Mouse (Mus musculus) NIH3T3 (cell line): ENCODE data around the gene Plekho1.

Source experiments
- DNase-seq: peaks from one replicate; pipeline ENCODE4 v3.0.0-alpha.2; 2012; ENCODE audit warnings: low read depth

The Plekho1 gene

GRCm38 (mm10) chr3:96008463-96008862, 12.7 kb upstream of the Plekho1 start:
- DNase-seq = no peak

GRCm38 (mm10) chr3:96001560-96001959, 5.8 kb upstream of the Plekho1 start:
- DNase-seq = peak; percentile 24

- DNase-seq = no peak
Measured at GRCm38 (mm10) chr3:96000921-96001501, 5.2 kb upstream of the Plekho1 start.

DNA sequence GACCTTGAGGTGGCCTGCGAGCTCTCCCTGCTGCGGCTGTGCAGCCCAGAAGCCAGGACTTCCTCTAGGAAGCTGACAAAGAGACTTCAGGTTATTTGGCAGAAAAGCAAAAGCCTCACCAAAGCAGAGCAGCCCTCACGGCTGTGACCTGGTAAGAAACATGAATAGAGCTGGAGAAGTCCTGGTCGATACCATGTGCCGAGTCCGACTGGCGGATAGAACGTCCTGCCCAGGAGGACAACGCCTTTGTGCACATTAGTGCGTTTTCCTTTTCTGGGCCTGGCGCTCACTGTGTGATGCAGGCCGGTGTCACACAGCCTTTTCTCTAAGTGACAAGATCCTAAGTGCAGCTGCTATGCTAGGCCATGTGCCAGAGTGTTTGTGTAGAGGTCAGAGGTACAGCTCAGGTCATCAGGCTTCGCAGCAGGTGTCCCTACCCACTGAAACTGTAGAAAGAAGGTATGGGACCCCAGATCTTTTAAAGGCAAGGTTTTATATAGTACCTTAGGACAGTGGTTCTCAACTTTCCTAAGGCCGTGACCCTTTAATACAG, 4.4 kb upstream of the Plekho1 start:
- DNase-seq = no peak

DNA sequence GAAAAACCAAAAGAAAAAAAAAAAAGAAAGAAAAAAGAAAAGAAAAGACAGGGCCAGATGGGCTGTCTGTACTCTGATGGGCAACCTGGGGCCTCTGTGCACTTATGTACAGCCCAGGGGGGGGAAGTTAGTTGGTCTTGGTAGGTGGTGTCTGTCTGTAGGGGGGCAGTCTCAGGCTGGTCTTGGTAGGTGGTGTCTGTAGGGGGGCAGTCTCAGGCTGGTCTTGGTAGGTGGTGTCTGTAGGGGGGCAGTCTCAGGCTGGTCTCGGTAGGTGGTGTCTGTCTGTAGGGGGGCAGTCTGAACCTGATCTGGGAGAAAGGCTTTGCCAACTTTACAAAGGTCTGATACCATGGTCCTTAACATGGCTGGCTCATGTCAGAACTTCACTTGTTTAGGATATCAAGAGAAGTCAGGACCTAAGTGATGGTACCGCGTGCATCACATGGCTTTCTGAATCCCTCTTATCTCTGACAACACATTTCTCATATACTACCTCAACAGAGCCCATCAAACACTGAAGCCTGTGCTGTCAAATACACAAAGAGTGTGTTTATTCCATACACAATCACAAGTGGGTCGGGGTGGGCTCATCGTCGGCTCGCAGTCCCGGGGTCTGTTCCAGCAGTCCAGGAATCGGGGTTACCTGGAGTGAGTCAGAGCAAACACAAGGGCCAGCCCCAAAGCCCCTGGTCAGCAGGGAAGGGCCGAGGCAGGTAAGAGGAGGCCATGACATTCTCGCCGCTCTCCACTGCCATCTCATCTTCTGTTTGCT, 3.7 kb upstream of the Plekho1 start:
- DNase-seq = no peak

DNA sequence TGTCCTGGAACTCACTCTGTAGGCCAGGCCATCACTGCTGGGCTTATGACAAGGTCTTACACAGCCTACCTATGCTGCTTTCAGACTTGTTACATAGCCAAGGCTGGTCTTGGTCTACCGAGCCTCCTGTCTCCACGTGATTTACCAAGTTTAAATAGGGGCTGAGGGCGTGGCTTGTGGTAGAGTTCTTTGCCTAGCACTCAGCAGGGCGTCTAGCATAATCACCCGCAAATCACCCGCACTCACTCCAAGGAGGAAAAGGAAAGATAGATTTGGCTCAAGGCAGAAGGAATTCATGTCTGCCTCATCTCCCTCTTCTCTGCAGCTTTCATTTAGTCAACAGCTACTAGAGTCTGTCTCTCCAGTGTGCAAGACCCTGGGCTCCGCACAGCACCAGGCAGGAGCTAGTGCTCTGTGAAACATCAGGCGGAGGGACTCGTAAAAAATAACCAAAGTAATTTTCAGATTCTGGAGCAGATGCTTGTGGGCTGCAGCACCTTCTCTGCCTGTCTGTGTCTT, 1.5 kb upstream of the Plekho1 start:
- peak; percentile 37 for DNase-seq

- DNase-seq = peak; percentile 19
Measured at GRCm38 (mm10) chr3:95996451-95997073, 761 bp upstream of the Plekho1 start.

GRCm38 (mm10) chr3:95994975-95995801, 613 bp downstream of the Plekho1 start:
- peak; percentile 67 for DNase-seq

DNA sequence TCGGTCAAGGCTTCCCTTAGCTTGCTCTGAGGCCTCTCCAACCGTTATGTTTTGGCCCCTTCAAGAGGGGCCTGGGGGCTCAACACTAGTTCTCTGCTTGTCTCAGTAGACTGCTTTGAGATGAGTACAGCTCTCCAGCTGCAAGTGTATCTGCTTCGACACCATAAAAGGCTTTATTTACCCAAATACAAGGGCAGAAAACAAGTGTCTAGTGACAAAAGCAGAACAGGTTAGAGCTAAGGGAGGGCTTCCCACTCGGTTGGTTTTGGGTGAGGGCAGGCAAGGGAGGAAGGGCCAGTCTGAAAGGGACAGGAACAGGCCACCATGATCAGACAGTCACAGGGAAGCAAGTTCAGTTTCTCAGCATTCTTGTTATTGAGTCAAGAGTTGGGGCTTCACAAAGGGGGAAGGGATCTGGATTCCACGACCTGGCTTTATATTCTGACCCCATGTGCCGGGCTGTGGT, 1.4 kb downstream of the Plekho1 start:
- DNase-seq = peak; percentile 42

- DNase-seq = peak; percentile 72
Measured at GRCm38 (mm10) chr3:95993881-95994280, 1.9 kb downstream of the Plekho1 start.

DNA sequence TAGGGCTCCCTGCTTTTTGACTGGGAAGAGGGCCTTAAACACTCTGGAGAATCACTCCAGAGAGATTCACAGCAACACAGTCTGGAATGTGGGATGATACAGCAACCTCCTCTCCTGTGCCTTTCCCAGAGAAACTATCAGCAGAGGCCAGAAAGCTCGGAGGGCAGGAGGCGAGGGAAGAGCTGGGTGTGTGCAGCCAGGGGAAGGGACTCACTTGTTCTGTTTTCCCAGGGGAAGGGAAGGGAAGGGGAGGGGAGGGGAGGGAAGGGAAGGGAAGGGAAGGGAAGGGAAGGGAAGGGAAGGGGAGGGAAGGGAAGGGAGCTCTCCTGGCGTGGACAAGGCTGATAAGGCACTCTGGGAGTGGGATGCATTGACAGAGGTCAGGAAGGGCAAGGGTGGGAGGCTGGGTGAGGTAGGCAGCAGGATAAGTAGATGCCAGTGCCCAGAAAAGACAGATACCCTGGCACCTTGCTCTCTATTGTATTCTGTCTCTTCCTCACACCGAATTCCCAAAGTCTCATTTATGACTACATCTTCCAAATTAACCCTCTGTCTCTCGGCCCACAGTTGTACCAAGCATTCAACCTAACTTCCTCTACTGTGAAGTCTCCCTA, 2.7 kb downstream of the Plekho1 start:
- no peak for DNase-seq

- DNase-seq = peak; percentile 82
Measured at GRCm38 (mm10) chr3:95990413-95990941, 5.3 kb downstream of the Plekho1 start.

DNA sequence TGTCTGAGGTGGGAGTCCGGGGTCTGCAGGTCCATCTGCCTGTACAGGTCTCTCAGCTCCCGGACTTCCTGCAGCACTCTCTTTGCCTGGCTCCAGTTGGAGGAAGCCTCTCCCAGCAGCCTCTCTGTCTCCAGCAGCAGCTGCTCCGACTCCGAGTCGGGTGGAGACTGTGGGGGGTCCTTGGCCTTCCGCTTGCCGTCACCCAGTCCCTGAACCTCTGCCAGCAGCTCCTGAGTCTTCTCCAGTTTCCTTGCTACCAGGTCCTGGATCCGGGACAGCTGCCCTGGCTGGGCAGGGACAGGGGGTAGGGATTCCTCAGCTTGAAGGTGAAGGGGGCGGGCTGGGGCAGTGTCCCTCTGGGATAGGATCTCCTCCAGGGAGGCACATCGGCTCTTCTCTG, 6.8 kb downstream of the Plekho1 start:
- DNase-seq = no peak

- no peak for DNase-seq
Measured at GRCm38 (mm10) chr3:95988138-95988537, 7.7 kb downstream of the Plekho1 start.

- no peak for DNase-seq
Measured at GRCm38 (mm10) chr3:95987386-95988110, 8.3 kb downstream of the Plekho1 start.

DNA sequence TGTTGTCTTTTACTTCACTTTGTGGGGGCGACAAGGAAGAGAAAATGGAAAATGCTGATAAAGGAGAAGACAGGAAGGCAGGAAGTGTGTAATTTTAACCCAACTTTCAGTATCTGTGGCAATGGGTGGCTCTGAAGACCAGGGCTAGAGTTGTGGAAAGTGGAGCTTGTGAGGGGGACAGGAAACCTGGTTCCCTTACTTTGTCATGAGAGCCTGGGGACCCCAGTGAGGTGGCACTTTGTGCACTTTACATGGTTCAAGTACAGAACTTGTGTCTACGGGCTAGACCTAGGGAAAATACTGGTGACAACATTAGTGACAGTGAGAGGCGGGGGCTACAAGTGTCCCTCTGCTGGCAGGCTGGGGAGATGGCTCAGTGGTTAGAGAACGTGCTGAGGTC, 8.8 kb downstream of the Plekho1 start:
- no peak for DNase-seq

GRCm38 (mm10) chr3:95986001-95986622, 9.7 kb downstream of the Plekho1 start:
- DNase-seq = no peak

DNA sequence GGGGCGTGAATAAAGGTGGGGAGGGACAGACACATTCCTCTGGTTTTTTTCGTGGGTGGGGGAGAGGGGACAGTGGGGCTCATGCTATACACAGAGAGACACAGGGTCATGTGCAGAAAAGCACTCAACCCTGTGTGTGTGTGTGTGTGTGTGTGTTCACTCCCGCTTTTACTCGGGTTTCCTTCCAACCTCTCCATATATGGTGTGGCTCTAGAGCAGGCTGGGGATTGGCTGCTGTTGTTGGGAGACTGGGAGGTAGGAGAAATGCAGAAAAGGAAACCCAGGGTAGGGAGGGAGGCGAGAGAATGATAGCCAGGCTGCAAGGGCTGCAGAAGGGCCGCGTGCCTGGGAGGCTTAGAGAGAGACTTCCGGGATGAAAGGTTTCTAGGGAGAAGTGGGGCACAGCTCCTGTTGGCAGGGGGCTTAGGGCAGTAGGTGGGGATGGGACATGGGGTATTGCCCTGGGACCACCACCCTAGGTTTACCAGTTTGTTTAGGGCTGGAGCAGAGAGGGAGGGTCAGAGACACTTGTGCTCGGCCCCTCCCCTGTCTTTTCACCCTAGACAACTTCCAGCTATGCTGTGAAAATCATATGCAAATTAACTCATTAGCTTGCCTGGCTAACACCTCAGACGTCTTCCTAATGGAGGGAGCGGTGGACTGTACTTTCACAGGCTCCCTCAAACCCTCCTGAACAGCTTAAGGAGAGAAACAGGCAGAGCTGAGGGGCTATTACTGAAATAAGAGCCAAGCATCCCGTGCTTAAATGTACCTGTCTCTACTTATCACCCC, 10.4 kb downstream of the Plekho1 start:
- peak; percentile 66 for DNase-seq

GRCm38 (mm10) chr3:95982129-95982528, 13.7 kb downstream of the Plekho1 start:
- DNase-seq = no peak
